Mouse (Mus musculus) G1E (cell line): ENCODE results near the gene Shisa2. TPM values are rescaled to one million over a fixed set of nuclear protein-coding genes. Genes with fewer than 3 reads are reported as not detected.

Source experiments
- ATAC-seq: 2 replicates; pipeline ENCODE4 v1.8.0; 2016; ENCODE audit warnings: mild to moderate bottlenecking; ENCODE audit not compliant: insufficient number of reproducible peaks, poor library complexity, low FRiP score, severe bottlenecking; ENCODE audit errors: extremely low read depth
- DNase-seq: peaks from one replicate; pipeline ENCODE4 v3.0.0; 2012; ENCODE audit warnings: low spot score
- H3K27me3 ChIP-seq: 2 replicates; pipeline ENCODE4 v1.6.1; 2012; ENCODE audit warnings: mild to moderate bottlenecking, low read length, inconsistent platforms; ENCODE audit not compliant: insufficient read depth
- H3K36me3 ChIP-seq: replicated peaks from 2 replicates; pipeline ENCODE3; 2012; ENCODE audit warnings: mild to moderate bottlenecking, inconsistent platforms
- H3K4me1 ChIP-seq: 2 replicates; pipeline ENCODE4 v1.6.1; 2012; ENCODE audit warnings: low read depth, low read length, inconsistent platforms, mixed read lengths; ENCODE audit not compliant: insufficient read depth
- H3K4me3 ChIP-seq: 2 replicates; pipeline ENCODE4 v1.5.1; 2012; ENCODE audit warnings: low read depth, mild to moderate bottlenecking, inconsistent platforms, low read length, moderate library complexity, mixed read lengths
- H3K9me3 ChIP-seq: replicated peaks from 2 replicates; pipeline ENCODE4 v1.6.1; 2012; ENCODE audit warnings: inconsistent platforms
- CTCF ChIP-seq: IDR thresholded peaks from 2 replicates; pipeline ENCODE4 v1.5.1; 2012; ENCODE audit warnings: low read depth, low read length, inconsistent platforms, mixed read lengths
- GATA1 ChIP-seq: IDR thresholded peaks from 2 replicates; pipeline ENCODE4 v1.6.1; 2012; ENCODE audit warnings: borderline replicate concordance, low read length, inconsistent platforms, mixed read lengths
- GATA2 ChIP-seq: IDR thresholded peaks from 2 replicates; pipeline ENCODE4 v1.6.1; 2012; ENCODE audit warnings: low read depth, low read length, inconsistent platforms, borderline replicate concordance
- POLR2AphosphoS5 ChIP-seq: IDR thresholded peaks from 2 replicates; pipeline ENCODE4 v1.6.1; 2012; ENCODE audit warnings: low read depth, low read length, inconsistent platforms; ENCODE audit not compliant: insufficient replicate concordance
- TAL1 ChIP-seq: conservative IDR thresholded peaks from 2 replicates; pipeline ENCODE4 v1.6.1; 2012; ENCODE audit warnings: low read depth, low read length, inconsistent platforms, mixed read lengths
- polyA plus RNA-seq: library from polyadenylated mRNA; stranded (reverse); fragments of >175 nt; gene quantifications from 2 replicates; pipeline ENCODE4 v1.2.3, GENCODE M21; 2012
- total RNA-seq, 2 experiments: library from RNA; stranded (forward) in 1 of 2; stranded (reverse) in 1 of 2; fragments of 200-1000 nt in 1 of 2; fragments of >200 nt in 1 of 2; fragmentation: Nextera tagmentation in 1 of 2; gene quantifications; 2 replicates each; pipeline ENCODE4 v1.2.3; 2014 to 2017

Gene Shisa2
- total and polyA plus RNA-seq, 3 experiments = 0.03 to 0.22 TPM; not detected in 1

DNA sequence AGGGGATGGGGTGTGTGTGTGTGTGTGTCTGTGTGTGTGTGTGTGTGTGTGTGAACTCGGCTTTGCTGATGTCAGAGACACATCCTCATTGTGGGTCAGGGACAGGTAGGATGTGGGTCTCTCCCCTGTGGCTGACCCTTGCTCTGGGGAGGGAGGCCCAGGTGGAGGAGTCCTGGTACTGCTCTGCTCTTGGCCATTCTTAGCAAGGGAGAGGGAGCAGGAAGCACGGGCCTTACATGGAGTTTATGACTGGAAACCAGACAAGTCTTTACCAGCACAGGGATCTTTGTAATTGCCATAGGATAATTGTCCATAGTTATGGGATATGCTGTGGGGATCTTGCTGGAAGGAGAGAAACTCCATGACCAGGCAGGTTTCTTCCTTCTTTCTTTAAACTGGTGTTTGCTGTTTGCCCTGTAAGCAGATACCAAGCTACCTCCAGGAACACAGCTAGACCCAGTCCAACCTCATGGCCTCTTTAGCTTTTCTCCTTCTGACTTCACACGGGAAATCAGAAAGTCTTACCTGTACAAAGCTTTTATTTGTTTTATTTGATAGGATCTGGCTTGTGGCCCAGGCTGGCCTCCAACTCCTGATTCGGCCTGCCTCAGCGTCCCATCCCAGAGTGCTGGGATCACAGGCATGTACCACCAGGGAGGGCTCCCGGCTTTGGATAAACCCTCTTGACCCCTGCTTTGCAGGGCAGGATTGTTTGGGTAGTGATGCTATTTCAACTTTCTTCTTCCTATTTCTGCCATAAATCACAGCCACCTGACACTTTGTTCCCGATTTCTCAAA lies 14.0 kb downstream of the Shisa2 start:
- Histone ChIP-seq H3K36me3 (no peaks in the 10 kb centered on the region), H3K4me3 (no peak overlapping the region), H3K4me1 (no peaks in the 10 kb centered on the region), H3K9me3 (no peaks in the 10 kb centered on the region), H3K27me3 (no peaks in the 10 kb centered on the region)
- TF ChIP-seq GATA1 (no peak), CTCF (no peak), POLR2AphosphoS5 (no peak), TAL1 (no peak), GATA2 (no peak)
- DNase-seq (no peak), ATAC-seq (no peak)

DNA sequence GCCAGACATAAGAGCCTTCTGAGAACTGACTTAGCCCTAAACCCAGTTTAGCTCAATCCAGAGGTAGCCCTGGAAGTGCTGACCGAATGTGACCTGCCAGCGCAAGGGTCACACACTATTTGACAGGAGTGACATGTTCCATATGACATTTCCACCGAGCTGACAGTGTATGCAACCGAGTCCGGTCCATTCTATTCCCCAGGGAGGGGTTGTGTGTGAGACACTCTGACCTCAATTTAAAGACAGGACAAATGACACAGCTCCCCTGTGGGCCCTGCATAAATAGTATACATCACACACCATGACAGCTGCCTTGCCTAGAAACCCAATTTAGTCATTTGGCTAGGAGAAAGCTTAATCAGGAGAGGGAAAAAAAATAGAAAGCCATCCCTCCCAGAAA lies 16.7 kb downstream of the Shisa2 start:
- H3K4me3 ChIP-seq = no peak overlapping the region
- H3K9me3 ChIP-seq = no peaks in the 10 kb centered on the region
- no peaks in the 10 kb centered on the region for H3K36me3 ChIP-seq
- no peak for TF ChIP-seq POLR2AphosphoS5
- TF ChIP-seq GATA2 = no peak
- TF ChIP-seq GATA1 = no peak
- no peak for TF ChIP-seq CTCF
- TF ChIP-seq TAL1 = no peak
- no peak for DNase-seq
- no peaks in the 10 kb centered on the region for H3K4me1 ChIP-seq
- ATAC-seq = no peak
- no peaks in the 10 kb centered on the region for H3K27me3 ChIP-seq

DNA sequence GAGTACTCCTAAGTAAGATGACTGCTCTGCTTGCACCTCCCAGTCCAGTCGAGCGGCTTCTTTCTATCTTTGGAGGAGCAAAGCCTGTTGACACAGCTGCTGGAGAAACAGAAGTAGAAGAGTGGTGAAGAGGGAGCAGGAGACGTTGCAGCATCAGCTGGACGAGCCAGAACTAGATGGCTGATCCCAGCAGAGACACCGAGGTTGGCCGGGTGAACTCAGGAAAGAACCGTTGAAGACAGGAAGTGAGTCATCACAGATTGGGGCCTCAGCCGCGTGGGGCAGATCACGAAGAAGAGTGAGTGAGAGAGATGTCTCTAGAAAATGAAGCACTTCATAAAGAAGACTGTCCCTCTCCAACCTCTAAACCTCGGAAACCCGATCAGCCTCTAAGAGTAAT lies 18.5 kb downstream of the Shisa2 start:
- H3K27me3 ChIP-seq = no peaks in the 10 kb centered on the region
- DNase-seq = no peak
- no peaks in the 10 kb centered on the region for H3K36me3 ChIP-seq
- ATAC-seq = peak; percentile 63
- H3K4me1 ChIP-seq = no peaks in the 10 kb centered on the region
- no peak overlapping the region for H3K4me3 ChIP-seq
- no peak for TF ChIP-seq CTCF
- no peak for TF ChIP-seq POLR2AphosphoS5
- TF ChIP-seq TAL1 = no peak
- TF ChIP-seq GATA1 = no peak
- no peak for TF ChIP-seq GATA2
- no peaks in the 10 kb centered on the region for H3K9me3 ChIP-seq

DNA sequence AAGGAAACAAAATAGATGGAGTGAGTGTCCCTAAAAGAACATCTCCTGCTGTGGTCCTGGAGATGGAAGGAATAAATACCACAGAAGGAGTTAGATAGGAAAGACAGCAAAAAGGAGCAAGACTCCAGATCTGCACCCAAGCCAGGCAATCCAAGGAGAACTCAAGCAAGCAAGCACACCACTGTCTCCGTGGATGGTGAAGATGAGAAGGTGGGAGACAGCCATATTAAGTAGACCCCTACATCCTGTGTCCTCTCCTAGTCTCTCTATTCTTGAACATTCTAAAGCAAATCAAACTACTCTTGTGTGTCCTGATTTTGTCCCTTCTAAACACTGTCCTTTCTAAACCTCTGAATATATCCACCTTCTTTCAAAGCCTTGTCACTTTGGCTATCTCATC lies 19.1 kb downstream of the Shisa2 start:
- no peaks in the 10 kb centered on the region for H3K4me1 ChIP-seq
- TF ChIP-seq TAL1 (no peak), CTCF (no peak), GATA1 (no peak), POLR2AphosphoS5 (no peak), GATA2 (no peak)
- DNase-seq (no peak), ATAC-seq (no peak)
- no peak overlapping the region for H3K4me3 ChIP-seq
- no peaks in the 10 kb centered on the region for H3K9me3 ChIP-seq
- H3K36me3 ChIP-seq = no peaks in the 10 kb centered on the region
- H3K27me3 ChIP-seq = no peaks in the 10 kb centered on the region

DNA sequence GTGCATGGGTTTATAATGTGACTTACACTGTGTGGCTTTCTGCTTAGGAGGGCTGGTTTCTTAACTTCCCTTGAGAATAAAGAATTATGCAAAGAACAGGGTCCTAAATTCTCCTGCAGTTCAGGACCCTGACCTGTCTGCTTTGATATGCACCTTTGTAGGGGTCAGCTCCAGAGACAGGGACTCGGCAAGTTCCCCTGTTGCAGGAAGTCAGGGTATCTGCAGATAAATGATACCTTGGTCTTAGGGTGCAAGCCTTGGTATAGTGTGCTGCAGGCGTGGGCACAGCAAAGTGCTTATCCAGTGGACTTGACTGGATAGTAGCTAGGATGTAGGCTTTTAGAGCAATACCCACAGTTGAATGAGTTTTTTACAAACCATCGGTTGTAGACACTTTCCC lies 19.8 kb downstream of the Shisa2 start:
- Histone ChIP-seq H3K36me3 (no peaks in the 10 kb centered on the region), H3K27me3 (no peaks in the 10 kb centered on the region), H3K4me3 (no peak overlapping the region), H3K4me1 (no peaks in the 10 kb centered on the region), H3K9me3 (no peaks in the 10 kb centered on the region)
- no peak for DNase-seq
- ATAC-seq = no peak
- no peak for TF ChIP-seq TAL1
- no peak for TF ChIP-seq CTCF
- no peak for TF ChIP-seq GATA1
- no peak for TF ChIP-seq GATA2
- TF ChIP-seq POLR2AphosphoS5 = no peak

DNA sequence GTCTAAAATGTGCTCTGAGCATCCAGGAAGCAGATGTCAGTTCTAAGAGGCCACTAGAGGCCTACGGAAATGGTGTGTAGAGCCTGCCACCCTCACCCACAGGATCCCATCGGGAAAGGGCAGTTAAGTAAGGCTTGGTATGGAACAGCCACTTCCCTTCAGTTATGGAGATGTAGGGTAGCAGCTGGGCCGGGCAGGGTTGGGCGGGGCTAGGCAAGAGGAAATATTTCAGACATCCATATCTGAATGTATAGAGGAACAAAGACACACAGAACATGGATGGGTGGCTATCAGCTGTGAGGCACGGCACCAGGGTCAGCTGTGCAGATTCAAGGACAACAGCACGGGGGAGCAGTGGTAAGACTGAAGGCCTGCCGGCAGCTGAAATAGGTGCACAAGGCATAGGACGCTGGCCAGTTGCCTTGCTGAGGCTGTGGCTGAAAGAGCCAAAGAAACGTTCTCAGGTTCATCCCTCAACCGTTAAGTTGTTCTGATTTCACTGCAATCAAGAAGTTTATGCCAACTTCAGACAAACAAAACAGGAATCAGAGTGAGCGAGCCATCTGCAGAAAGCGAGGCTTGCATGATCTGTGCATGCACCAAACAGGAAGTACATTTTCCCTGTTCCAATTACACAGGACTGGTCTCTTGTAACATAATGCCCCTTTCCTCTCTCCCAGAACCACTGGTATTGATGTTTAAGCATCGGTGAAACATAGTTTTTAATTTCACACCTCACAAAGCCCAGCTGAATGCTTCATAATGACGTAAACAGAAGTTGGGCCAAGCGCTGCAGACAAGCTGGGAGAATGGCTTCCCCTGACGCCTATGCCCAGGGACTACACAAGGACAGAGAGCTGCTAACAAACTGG lies 22.0 kb downstream of the Shisa2 start:
- ATAC-seq = no peak

More for the DNA sequence above, 22.0 kb downstream of the Shisa2 start:
- Histone ChIP-seq H3K27me3 (no peaks in the 10 kb centered on the region), H3K4me3 (no peak overlapping the region), H3K9me3 (no peaks in the 10 kb centered on the region), H3K36me3 (no peaks in the 10 kb centered on the region), H3K4me1 (no peaks in the 10 kb centered on the region)
- DNase-seq = no peak
- TF ChIP-seq TAL1 (no peak), GATA1 (no peak)
